Mouse (Mus musculus) liver, embryonic 16.5 days (tissue): ENCODE results near the gene Igbp1b. TPM values are rescaled to one million over a fixed set of nuclear protein-coding genes. Genes with fewer than 3 reads are reported as not detected.

ENCODE experiments used
- polyA plus RNA-seq: library from polyadenylated mRNA; unstranded; fragments of >200 nt; fragmentation: Nextera tagmentation; extraction: Ambion mirVana; gene quantifications from 2 replicates; pipeline ENCODE4 v1.2.1, GENCODE M21; 2015

The Igbp1b gene
- polyA plus RNA-seq, 1 experiment from 2014 or later = not detected

Other genes with a start within 250 kb of the Igbp1b start
- gene Lmo3, start 76.6 kb downstream of the Igbp1b start, polyA plus RNA-seq = 0.13 and 0.17 TPM in 2 replicates